Mouse (Mus musculus) brain, embryonic 14.5 days (tissue): ENCODE data around the gene Rab22a. TPM values are rescaled to one million over a fixed set of nuclear protein-coding genes. Genes with fewer than 3 reads are reported as not detected.

Source experiments
- DNase-seq: peaks from one replicate; pipeline ENCODE4 v3.0.0-alpha.2; 2011; ENCODE audit warnings: low read depth
- CTCF ChIP-seq: fragments of 200-500 bp; IDR thresholded peaks from 2 replicates; pipeline ENCODE4 v1.5.1; 2012; ENCODE audit warnings: inconsistent platforms, mild to moderate bottlenecking, moderate library complexity, borderline replicate concordance; ENCODE audit not compliant: insufficient read depth, insufficient read length; ENCODE audit errors: extremely low read depth
- POLR2A ChIP-seq: fragments of 200-500 bp; IDR thresholded peaks from 2 replicates; pipeline ENCODE4 v1.6.1; 2012; ENCODE audit warnings: mild to moderate bottlenecking, inconsistent platforms, borderline replicate concordance; ENCODE audit not compliant: poor library complexity, insufficient read depth, insufficient read length, severe bottlenecking; ENCODE audit errors: extremely low read depth
- polyA plus RNA-seq: library from polyadenylated mRNA; depleted of rRNA; stranded (reverse); fragments of >200 nt; gene quantifications from 2 replicates; pipeline ENCODE4 v1.2.3, GENCODE M21; 2012

The Rab22a gene
- polyA plus RNA-seq, 1 experiment = 17.0 TPM

GRCm38 (mm10) chr2:173647197-173647911 is 12.2 kb upstream of the Rab22a start:
- TF ChIP-seq POLR2A (no peak), CTCF (no peak)
- peak; percentile 49 for DNase-seq

GRCm38 (mm10) chr2:173649762-173650161 is 9.8 kb upstream of the Rab22a start:
- DNase-seq = no peak
- TF ChIP-seq POLR2A (no peak), CTCF (no peak)

GRCm38 (mm10) chr2:173653526-173653925 is 6.0 kb upstream of the Rab22a start:
- TF ChIP-seq CTCF = no peak
- TF ChIP-seq POLR2A = no peak
- DNase-seq = no peak

- no peak for TF ChIP-seq CTCF
- no peak for TF ChIP-seq POLR2A
Observed at GRCm38 (mm10) chr2:173657736-173658135, 1.8 kb upstream of the Rab22a start.

GRCm38 (mm10) chr2:173658517-173658916 is 1.0 kb upstream of the Rab22a start:
- TF ChIP-seq CTCF = no peak
- TF ChIP-seq POLR2A = no peak
- DNase-seq = no peak

More at GRCm38 (mm10) chr2:173657736-173658135, 1.8 kb upstream of the Rab22a start:
- DNase-seq = no peak

GRCm38 (mm10) chr2:173659926-173660684 is 545 bp downstream of the Rab22a start:
- no peak for DNase-seq
- TF ChIP-seq POLR2A (no peak), CTCF (no peak)

GRCm38 (mm10) chr2:173662255-173662950 is 2.8 kb downstream of the Rab22a start:
- no peak for TF ChIP-seq POLR2A
- no peak for TF ChIP-seq CTCF

GRCm38 (mm10) chr2:173664736-173665135 is 5.2 kb downstream of the Rab22a start:
- DNase-seq = no peak
- no peak for TF ChIP-seq CTCF

More at GRCm38 (mm10) chr2:173662255-173662950, 2.8 kb downstream of the Rab22a start:
- DNase-seq = no peak

- DNase-seq = no peak
- no peak for TF ChIP-seq CTCF
- TF ChIP-seq POLR2A = no peak
Observed at GRCm38 (mm10) chr2:173665271-173665670, 5.7 kb downstream of the Rab22a start.

GRCm38 (mm10) chr2:173666876-173667275 is 7.3 kb downstream of the Rab22a start:
- TF ChIP-seq CTCF (no peak), POLR2A (no peak)
- DNase-seq = no peak

GRCm38 (mm10) chr2:173672328-173672896 is 12.9 kb downstream of the Rab22a start:
- TF ChIP-seq POLR2A = no peak
- no peak for TF ChIP-seq CTCF
- peak; percentile 50 for DNase-seq
